Mouse (Mus musculus) adrenal gland (tissue): ENCODE data around the gene Olfr1219.

Experiments used
- intact Hi-C: fragments of 180-260 bp; cut with DNase I; formaldehyde crosslinking; loops from one replicate; pipeline ENCODE4 v1.15.1; 2025
- long read RNA-seq, 2 experiments: library from polyadenylated mRNA; unstranded; transcript quantifications; one replicate each; pipeline ENCODE4 v2.0.0; 2020; ENCODE audit warnings: borderline replicate concordance in 1 of 2; ENCODE audit not compliant: insufficient replicate concordance in 1 of 2

Olfr1219 gene
- long read RNA-seq, experiment 1: 0 reads
- long read RNA-seq, experiment 2: 0 reads

DNA sequence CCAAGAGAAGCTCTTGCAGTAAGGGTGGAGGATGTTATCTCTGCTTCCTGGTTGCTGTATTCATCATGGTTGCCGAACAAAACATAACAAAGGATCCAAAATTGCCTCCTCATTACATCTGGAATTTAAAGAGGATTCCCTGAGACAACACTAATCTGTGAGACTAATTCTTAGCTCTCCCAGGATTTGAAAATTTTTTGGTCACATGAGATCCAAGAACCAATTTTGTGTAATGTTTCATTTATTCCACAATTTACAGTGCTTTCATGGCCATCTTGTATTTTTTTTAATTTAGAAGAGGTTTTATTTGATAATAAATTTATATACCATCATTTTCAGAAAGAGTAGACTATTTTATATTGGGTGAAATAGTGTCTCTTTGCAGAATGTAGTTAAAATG, at the start of gene Olfr1219:
Gene Olfr1219, minus strand, starts transcription at position 101 of the 400 bp plus-strand sequence.
- intact Hi-C loops: no loop called here

DNA sequence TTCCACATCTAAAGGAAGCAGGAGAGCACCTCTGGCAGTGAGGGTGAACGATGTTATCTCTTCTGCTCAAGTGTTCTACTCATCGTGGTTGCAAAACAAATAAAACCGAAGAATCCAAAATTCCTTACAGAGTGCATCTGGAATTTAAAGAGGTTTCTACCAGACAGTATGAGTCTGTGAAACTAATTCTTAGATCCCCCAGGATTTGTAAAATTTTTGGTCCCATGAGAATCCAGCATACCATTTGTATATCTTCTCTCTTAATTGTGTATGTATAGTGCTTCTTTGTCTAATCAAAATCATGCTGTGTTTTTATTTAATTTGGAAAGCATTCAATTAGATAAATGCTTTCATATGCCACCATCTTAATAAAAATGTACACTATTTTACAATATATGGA, 49.6 kb upstream of the Olfr1219 start, which contains the start of gene Olfr1222:
Gene Olfr1222, minus strand, starts transcription at position 101 of the 400 bp plus-strand sequence.
- intact Hi-C loops: no loop called here

DNA sequence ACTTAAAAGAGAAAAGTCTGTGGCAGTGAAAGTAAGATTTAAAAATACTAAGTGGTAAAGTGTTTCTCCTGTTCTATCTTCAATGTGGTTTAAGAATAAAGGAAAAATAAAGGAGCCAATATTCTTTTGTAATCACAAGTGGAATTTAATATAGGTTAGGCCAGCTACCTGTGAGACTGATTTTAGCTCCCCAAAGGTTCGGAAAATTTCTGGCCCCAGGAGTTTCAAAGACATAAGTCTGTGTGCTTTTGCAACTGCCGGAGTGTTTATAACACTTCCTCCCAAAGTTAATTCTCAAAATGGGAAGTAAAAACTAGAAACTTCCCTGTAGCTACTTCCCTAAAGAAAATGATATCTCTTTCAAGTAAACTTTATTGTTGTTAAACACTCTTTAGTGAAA, 33.9 kb upstream of the Olfr1219 start, which contains the start of gene Olfr1221:
Gene Olfr1221, minus strand, starts transcription at position 101 of the 400 bp plus-strand sequence.
- intact Hi-C loops: no loop called here

DNA sequence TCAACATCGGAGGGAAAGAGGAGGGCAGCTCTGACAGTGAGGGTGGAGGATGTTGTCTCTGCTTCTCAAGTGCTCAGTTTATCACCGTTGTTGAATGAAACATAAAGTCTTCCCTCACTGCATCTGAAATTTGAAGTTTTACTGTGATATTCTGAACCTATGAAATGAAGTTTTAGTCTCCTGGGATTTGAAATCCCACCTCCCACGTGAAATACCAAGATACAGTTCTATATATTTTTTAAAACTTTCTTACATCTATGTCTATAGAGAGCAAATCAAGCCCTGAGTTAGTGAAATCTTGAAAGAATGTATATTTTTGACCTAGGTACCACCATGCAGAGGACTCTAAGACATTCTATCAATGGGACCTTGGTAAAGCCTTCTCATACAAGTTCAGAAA, 23.4 kb upstream of the Olfr1219 start, which contains the start of gene Olfr1220:
Gene Olfr1220, minus strand, starts transcription at position 101 of the 400 bp plus-strand sequence.
- intact Hi-C loops: no loop called here

DNA sequence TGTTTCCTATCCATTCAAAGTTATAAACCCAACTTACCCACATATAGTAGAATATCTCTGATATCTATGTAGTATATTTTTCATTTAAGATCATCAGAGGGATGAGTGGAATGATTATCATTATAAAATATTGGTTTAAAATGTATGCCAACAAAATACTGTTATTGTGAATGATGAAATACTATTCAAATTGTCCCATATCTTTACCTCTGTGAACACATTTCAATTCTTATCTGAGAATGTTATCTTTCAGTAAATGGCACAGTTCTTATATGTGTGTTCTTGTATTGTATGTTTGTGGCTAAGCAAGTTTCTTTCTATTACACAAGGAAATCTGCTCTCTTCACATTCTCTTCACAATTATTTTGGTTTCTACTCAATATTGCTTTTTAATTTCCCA, 22.3 kb upstream of the Olfr1219 start:
- intact Hi-C loops: no loop called here

DNA sequence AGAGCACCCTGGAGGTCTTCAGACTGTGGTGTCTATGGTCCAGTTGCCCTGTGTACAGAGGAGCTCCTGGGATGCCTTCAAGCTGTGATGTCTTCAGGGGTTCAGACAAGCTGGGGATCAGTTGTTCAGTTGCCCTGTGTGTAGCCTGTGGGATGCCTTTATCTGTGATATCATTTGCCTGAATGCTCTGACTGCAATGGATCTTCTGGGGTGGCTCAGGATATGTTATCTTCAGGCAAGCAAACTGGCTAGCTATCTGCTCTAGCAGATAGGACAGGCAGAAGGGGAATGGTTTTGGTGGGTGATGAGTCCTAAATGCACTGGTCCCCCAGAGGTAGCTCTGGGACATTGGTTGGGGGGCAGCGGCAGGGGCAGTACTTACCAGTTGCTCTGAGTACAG, 10.5 kb upstream of the Olfr1219 start:
- intact Hi-C loops: no loop called here

DNA sequence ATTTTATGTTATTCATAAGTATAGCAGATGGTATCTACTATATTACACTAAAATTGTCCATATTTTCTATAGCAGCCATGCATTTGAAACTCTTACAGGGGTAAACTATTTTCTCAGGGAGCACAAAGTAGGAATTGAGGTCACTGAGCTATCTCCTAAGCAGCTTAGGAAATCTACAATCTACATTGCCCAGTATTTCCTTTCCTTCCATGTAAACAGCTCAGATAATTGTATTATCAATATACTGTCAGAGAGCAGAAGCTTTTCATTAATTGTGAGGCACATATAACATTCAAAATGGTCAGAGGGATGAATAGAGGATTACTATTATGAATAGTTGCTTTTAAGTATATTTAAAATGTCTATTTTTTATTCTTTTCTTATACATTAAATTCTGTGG, 1.8 kb downstream of the Olfr1219 start:
- intact Hi-C loops: no loop called here

DNA sequence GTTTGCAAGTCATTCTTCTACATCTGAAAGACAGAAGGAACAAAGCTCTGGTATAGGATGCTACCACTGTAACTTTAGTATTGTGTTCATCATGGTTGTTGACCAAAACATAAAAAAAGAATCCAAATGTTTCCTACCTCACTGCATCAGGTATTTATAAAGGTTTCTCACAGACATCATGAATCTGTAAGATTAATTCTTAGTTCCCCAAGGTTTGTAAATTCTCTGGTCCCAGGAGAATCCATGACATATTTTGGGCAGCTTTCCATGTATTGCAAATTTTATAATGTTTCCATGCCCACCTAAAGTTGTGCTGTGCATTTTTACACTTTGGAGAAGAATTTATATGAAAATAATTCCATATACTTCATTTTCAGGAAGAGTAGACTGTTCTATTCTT, 22.2 kb downstream of the Olfr1219 start, which contains the start of gene Olfr1218:
Gene Olfr1218, minus strand, starts transcription at position 101 of the 400 bp plus-strand sequence.
- intact Hi-C loops: no loop called here

DNA sequence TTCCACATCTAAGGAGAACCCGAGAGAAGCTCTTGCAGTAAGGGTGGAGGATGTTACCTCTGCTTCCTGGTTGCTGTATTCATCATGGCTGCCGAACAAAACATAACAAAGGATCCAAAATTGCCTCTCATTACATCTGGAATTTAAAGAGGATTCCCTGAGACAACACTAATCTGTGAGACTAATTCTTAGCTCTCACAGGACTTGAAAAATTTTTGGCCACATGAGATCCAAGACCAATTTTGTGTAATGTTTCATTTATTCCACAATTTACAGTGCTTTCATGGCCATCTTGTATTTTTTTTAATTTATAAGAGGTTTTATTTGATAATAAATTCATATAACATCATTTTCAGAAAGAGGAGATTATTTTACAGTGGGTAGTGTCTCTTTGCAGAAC, 51.3 kb downstream of the Olfr1219 start, which contains the start of gene Olfr1217:
Gene Olfr1217, minus strand, starts transcription at position 101 of the 400 bp plus-strand sequence.
- intact Hi-C loops: no loop called here
